Mouse (Mus musculus): Measurements from ENCODE around the gene Prickle2. TPM values are rescaled to one million over a fixed set of nuclear protein-coding genes. Genes with fewer than 3 reads are reported as not detected.

Gene Prickle2
- polyA plus RNA-seq, 2 experiments from 2014 or later = 0.09 TPM; not detected in 1

DNA sequence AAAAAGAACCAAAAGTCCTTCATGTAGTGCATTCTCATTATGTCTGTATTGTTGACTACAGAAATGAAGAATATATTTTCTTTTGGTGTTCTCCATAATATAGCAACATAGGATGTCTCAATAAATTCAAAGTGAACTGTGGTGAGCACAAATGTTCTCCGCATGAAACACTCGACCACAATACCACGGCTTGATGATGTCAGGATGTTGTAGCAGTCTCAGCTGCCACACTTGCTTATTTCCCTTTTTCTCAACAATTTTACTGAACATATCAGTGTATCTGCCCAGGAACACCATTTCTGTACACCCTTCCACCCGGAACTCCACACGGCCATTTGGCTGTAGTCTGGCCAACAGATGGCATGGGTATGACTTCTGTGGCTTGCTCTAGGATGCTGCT, 273.8 kb downstream of the Prickle2 start:
- ATAC-seq = no peak

DNA sequence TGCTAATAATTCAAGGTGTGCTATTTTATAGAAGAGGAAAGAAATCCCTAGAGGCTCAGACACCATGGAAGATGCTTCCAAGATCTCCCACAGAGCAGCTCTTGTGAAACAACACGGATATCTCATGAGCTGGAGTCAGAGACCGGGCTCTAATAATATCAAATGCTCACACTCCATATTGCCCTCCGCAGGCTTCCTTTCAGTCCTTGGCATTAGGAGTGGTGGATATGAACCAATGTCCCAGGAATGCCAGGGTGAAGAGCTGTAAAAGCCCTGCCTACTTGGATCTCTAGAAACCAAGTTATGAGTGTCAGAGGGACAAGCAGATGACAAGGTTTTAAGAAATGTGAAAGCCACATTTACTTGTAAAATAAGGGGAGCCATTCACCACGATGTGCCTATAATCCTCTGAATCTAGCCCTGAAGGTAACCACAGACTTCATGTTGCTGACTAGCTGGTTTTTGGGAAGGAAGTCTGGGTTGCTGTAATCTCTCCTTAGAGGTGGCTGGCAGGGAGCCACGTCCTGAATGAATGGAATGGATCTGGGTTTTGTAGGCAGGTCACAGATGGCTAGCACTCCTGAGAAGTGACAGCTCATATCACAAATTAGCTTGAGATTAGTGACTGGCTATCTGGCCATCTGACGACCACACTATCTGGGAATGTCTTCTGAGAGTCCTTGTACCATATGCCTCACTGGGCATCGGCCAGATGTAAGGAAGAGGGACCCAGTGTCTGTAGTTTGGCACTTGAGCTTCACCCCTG, 278.4 kb downstream of the Prickle2 start:
- no peak for ATAC-seq

DNA sequence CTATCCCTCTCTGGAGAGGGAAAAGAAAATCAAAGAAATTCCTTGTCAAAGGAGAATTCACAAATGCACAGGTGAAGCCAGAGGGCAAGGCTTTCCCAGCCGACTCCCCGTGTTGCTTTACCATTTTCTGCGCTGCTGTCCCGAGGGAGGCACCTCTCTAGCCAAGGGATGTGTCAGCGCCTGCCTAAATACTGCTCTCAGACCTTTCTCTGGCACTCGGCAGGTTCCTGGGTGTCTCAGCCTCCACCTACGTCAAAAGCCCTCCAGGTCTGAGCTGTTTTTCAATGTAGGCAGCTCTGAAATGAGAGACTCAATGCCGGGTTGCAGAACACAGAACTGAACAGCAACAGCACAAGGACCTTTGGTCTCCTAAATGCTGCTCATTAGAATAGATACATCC, 280.1 kb downstream of the Prickle2 start:
- ATAC-seq = no peak

DNA sequence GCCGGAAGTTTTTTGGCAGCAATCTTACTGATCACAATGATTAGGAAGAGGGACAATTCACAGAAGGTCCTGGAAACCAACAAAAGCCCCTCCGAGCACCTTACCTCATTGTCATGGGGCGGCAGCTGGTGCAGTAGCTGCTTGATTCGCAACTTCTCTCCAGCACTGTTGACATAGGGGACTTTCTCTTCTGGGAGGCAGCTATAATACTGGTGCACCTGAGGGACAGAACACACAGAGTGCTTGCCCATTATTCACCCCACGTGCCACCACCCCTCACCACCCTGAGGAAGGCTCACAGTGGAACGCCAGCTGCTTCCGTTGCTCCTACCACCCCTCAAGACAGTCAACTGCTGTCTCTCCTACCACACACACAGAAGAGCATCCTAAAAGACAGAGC, 280.5 kb downstream of the Prickle2 start:
- ATAC-seq = no peak

- ATAC-seq = no peak
Observed at GRCm38 (mm10) chr6:92424991-92425390, 281.0 kb downstream of the Prickle2 start.

- ATAC-seq = no peak
Observed at GRCm38 (mm10) chr6:92422286-92422685, 283.7 kb downstream of the Prickle2 start.

GRCm38 (mm10) chr6:92420106-92420505, 285.8 kb downstream of the Prickle2 start:
- no peak for ATAC-seq

- ATAC-seq = no peak
Observed at GRCm38 (mm10) chr6:92415405-92415755, 290.6 kb downstream of the Prickle2 start.

- no peak for ATAC-seq
Observed at GRCm38 (mm10) chr6:92414478-92415404, 291.2 kb downstream of the Prickle2 start.

DNA sequence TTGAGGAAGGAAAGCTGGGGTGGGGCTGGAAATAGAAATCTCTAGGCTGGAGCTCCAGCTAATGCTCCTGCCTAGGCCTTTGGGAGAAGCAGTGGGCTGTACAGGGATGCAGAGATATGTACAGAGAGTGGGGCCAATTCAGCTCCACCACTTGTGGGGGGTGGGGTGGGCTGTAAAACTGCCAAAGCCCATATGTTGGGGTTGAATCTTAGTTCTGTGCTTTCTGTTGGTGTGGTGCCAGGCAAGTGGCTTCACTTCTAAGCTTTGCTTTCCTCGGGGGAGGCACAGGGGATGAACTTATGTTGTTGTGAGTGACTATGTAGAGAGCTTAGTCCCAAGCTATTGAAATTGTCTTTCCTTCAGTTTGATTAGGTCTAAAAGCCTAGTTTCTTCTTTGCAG, 292.0 kb downstream of the Prickle2 start:
- no peak for ATAC-seq

GRCm38 (mm10) chr6:92409788-92410187, 296.2 kb downstream of the Prickle2 start:
- no peak for ATAC-seq

DNA sequence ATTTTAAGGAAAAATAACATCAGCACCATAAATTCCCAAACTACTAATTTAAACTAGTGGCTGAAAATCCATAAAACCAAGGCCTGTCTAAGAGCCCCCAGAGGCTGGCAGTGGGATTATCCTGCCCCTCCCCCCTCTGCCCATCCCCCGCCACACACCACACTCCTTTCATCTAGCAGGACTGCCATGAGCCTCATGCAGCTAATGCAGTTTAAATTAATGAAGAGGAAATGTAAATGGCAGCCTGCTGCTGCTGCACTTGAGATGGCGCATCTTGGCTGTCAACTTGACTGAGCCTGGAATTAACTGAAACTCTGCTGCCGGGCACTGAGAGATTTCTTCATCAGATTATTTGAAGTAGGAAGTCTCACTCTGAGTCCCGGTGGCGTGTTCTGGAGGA, 298.7 kb downstream of the Prickle2 start:
- ATAC-seq = no peak

- no peak for ATAC-seq
Observed at GRCm38 (mm10) chr6:92405571-92405970, 300.4 kb downstream of the Prickle2 start.

DNA sequence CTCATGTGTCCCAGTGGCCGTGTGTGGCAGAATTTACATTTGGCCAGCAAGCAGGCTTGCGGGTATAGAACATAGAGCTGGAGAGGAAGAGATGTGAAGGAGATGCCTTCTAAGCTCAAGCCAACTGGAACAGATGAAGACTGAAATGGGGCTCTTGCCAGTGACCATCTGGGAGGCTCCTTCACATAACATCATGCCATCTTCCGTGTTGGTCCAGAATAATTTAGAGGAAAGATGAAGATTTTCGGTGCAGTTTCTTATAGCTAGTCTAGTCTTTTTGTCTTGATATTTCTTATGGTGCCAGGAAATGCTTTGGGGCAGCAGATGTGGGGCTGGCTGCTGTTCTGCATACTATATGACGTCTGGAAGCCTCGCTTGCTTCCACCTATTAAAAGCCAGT, 308.1 kb downstream of the Prickle2 start:
- ATAC-seq = no peak

- ATAC-seq = no peak
Observed at GRCm38 (mm10) chr6:92395556-92395955, 310.4 kb downstream of the Prickle2 start.

DNA sequence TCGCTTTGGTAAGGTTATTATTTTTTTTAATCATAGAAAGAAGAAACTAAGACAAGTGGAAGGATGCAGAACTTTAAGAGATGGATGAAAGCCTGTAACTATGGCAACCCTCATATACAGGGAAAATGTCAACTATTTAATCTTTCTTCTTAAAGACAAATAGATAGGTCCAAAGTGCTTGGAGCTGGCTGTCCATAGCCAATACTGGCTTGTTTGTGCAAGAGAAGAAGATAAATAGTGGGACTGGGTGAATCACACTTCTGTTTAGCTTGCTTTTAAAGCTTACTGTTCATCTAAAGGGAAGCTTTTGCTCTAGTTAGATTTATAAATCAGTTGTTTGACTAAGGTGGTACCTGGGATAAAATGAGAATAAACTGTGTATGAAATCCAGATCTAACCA, 310.8 kb downstream of the Prickle2 start:
- no peak for ATAC-seq

- no peak for ATAC-seq
Observed at GRCm38 (mm10) chr6:92394628-92395027, 311.3 kb downstream of the Prickle2 start.

- no peak for ATAC-seq
Observed at GRCm38 (mm10) chr6:92390321-92390720, 315.6 kb downstream of the Prickle2 start.

- no peak for ATAC-seq
Observed at GRCm38 (mm10) chr6:92388681-92389080, 317.3 kb downstream of the Prickle2 start.

GRCm38 (mm10) chr6:92383196-92383782, 322.7 kb downstream of the Prickle2 start:
- ATAC-seq = no peak

DNA sequence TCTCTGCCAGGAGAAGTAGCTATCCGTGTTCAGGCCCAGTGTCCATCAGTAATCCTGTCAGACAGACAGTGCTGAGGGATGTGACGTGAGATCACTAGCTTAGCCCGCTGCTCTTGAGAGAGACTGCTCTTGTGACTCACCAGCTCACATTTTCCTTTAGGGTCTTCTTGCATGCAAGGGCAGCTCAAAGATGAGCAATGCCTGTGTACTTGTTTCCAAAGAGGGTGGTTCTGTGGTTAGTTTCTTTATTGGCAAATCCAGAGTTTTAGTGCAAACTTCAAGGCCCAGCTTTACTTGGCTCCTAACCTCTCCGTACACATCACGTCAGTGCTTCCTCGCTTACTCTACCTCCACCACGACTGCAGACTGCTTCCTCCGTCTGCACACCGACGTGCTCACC, 324.9 kb downstream of the Prickle2 start:
- no peak for ATAC-seq

DNA sequence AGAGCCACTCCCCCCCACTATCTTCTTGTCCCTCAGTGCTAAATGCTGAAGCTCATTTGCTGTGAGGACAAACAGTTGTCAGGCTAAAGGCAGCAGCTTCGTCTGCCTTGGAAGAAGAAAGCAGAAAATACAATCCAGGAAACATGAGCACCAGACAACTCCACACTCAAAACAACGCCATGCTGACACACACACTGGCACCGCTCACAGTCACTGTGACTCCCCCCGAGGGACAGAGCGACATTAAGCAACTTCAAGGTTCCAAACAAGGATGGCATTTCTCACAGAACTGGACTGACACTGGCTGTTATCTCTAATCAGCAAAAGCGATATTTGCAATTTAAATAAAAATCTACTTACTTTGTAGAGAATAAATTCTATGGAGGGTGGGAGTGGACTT, 331.1 kb downstream of the Prickle2 start:
- no peak for ATAC-seq

- no peak for ATAC-seq
Observed at GRCm38 (mm10) chr6:92370896-92371295, 335.1 kb downstream of the Prickle2 start.
